Mouse (Mus musculus) thymus, postnatal 25 days (tissue): ENCODE measurements around the gene Tmem186.

Experiments used
- DNase-seq: peaks from one replicate; pipeline ENCODE4 v3.0.0; 2022

Gene Tmem186

DNA sequence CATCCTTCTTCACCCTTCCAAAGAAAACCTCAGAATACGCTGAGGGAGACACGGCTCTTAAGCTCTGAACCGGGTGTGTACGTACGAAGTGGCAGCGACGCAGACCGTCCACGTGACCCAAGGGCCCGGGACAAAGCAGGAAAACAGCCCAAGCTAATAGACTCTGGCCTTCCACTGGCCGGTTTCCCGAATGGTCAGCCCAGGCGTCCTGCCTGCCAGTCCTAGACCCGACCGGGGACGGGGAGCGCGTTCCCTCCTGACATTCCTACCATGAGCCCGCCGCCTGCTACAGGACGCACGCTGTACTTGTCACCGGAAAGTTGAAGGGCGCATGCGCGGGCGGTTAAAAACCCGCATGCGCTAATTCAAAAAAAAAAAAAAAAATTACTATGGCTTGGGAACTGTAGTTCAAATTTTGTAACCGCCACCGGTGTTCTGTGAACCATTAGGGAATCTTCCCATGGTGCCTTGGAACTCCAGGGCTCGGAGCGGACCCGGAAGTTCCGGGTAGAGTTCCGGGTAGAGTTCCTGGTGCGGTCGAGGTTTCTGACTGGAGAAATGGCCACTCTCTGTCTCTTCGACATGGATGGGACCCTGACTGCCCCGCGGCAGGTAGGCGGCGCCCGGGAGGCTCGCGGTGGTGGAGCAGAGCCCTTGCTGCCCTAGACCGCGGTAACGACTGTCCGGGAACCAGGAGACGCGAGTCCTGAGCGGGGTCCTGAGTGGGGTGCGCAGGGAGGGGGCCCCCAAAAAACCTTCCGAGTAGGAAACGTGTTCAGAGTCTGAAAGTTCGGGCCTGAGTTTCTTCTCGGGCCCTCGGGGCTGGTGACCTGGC, at the start of gene Tmem186, which contains the start of gene Pmm2:
Tmem186 (minus strand) TSS at position 496 of the 835 bp plus-strand sequence.
Pmm2 (plus strand) TSS at position 458 of the 835 bp plus-strand sequence.
- DNase-seq = peak; percentile 80

DNA sequence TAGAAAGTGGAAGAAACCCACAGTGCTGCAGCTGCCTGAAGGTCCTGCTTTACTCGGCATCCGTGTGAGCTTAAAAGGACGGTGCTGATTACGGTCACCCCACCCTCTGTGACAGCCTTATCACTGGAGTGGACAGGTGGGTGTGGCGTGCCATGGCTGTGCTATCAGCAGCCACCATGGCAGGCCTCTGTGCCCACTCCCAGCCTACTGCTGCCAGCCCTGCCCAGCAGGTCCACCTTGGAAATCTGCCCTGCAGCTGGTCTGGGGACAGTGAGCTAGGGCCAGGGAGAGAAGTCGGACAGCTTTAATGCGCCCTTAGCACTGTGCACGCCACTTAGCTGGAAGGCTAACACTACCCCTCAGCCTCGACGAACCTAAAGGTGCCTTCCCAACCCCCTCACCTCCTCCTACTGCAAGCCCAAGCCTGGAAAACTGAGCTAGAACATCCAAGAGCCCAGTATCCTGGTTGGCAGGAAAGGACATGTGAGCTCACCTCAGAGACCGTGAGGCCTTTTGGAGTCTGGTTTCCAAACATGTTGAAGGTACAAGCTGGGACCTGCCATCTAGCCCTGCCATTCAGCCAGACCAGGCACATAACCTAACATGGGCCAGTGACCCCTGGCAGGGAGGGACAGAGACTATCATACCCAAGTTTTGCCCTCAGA, 49.5 kb upstream of the Tmem186 start:
- DNase-seq = no peak

DNA sequence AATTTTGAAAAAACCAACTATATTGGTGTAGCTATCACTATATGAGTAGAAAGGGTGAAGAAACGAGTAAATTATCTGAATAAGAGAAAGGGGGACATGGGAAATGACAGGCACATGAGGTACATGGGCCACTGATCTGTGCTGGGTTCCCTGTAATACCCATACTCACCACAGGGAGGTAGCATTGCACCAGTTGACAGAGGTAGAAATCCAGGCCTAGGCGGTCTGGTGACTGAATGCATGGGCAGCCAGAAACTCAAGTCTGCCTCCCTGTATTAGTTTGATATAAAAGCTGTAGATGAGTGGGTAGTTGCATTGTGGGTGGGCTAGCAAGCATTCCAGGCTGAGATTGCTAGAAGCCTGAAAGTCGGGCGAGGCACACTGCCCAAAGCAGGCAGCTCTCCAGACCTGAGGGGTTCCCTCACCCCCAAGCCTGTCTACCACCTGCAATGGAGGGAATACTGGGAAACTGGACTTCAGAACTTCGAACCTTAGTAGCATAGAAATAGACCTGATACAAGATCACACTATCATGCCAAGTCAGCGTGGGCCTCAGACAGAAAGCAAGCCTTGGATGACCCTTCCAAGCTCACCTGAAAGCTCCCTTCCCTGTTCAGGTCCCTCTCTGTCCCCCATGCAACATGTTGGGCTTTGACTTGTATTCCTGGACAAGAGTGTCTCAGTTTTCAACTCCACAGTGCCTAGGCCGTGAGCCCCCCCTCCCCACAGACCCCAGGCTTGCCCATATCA, 48.8 kb upstream of the Tmem186 start:
- peak; percentile 81 for DNase-seq

DNA sequence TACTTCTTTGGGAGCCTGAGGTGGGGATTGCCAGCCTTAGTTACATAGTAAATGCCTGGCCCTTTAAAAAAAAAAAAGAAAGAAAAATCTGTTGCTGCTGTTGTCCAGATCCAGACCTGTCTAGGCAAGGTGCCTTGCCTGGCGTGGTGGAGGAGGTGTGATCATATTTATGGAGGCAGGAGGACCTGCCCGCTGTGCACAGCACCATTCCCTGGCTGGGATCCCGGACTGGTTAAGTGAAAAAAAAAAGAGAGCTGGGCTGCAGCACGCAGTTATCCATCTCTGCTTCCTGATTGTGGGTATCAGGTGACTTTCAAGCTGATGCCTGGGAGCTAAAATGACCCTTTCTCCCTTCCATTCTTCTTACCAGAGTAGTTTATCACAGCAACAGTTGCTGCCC, 47.6 kb upstream of the Tmem186 start:
- no peak for DNase-seq

DNA sequence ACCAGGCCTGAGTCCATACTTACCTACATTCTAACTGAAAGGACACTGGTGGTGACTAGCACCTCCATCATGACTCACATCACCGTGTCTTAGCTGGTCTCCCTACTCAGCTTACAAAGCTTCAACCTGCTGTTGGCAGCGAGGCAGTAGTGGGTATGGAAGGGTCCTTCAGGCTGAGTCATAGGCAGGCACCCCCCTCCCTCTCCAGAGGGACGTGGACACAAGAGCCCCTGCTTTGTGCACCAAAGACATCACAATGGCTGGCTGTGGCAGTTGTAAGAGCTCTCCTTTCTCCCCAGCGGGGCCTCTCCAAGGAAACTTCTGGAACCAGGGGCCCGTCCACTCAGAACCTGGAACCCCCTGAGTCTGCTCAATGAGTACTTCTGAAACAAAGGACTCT, 43.0 kb upstream of the Tmem186 start, which contains the start of gene Gm5767:
Gm5767 (plus strand) TSS at position 301 of the 400 bp plus-strand sequence.
- DNase-seq = no peak

DNA sequence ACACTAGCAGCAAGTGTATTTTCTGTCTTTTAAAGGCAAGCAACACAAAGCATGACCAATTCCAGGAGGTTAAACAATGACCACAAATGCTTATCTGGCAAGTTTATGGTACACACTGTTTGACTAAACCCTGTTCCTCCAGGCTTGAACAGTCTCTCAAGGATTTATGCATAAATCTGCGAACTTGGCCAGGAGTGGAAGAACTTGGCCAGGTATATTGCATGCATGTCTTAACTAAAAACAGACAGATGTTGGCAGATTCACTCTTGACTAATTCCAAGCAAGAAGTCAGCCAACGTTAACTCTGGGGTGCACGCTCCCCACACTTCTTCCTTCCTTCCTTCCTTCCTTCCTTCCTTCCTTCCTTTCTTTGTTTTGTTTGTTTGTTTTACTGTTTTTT, 42.3 kb upstream of the Tmem186 start:
- DNase-seq = no peak

DNA sequence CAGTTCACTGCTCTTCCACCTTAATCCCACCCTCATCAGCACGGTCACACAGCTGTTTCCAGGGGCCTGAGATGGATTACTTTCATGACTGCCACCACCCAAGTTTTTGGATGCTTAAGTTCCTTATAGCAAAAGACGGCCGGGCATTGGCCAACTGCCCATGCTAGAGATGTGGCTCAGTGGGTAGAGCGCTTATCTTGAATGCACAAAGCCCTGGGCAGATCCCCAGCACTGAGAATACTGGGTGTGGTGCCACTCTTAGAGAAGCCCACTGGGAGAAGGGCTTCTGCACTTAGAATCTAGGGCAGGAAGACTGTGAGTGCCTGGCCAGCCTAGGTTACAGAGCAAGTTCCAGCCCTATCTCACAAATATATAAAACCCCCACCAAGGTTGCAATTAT, 41.2 kb upstream of the Tmem186 start:
- no peak for DNase-seq

DNA sequence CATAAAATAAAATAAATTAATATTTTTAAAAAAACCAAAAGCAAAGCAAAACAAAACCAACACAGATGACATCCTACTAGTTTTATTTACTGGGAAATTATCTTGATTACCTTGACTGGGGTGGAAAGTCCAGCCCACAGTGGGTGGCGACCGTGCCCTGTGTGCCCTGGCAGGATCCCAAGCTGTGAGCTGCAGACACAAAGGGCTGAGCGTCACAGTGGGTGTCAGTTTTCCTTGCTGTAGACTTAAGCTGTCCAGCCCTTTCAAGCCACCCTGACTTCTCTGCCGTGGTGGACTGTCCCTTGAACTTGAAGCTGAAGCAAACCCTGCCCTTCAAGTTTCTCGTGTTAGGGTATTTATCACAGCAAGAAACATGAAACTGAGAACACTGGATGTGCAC, 40.5 kb upstream of the Tmem186 start:
- no peak for DNase-seq

DNA sequence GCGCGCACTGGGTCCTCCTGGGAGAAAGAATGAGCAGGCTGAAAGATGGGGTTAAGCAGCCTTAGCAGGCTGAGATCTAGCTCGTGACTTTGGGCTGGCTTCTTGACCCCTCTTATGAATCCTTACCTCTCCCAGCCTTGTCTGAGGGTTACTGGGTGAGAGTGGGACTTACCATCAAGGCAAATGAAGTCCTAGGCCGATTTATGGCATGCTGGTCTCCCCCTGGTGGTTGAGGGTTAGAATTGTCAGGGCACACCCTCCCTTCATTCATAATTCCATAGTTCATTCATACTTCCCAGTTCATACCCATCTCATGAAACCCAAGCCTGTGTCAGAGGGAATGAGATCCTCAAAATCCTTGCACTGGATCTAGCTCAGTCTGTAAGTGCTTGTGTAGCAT, 39.3 kb upstream of the Tmem186 start:
- DNase-seq = peak; percentile 63

DNA sequence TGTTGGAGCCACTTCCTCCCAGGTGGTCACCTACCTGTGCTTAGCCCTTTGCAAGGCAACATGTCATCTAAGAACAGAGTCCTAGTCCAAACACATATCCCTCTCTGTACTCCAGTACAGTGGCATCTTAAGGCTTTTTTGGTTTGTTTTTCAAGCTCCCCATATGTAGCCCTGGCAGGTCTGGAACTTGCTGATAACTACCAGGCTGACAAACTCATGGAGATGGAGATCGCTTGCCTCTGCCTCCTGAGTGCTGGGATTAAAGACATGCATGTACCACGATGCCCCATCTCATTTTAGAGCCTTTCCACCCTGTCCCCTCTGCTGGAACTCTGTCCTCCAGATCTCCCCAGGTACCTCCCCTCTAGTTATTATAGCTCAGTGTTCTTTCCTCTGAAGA, 38.7 kb upstream of the Tmem186 start:
- no peak for DNase-seq

DNA sequence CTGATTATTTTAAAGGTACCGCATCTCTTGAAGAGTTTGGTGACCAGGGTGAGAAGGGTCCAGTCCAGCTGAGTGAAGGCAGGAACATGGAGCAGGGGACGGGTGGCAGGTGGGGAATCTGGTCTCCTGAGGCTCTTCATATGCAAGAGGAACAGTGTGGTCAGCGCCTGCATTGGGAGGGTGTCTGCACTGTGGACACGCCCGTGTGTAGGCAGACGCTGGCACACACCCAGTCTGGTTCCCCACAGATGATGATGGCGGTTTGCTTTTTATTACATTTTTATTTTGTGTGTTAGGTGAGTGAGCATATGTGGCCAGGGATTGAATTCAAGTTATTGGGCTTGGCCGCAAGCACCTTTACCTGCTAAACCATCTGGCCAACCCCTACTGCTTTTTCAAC, 38.0 kb upstream of the Tmem186 start:
- DNase-seq = no peak

DNA sequence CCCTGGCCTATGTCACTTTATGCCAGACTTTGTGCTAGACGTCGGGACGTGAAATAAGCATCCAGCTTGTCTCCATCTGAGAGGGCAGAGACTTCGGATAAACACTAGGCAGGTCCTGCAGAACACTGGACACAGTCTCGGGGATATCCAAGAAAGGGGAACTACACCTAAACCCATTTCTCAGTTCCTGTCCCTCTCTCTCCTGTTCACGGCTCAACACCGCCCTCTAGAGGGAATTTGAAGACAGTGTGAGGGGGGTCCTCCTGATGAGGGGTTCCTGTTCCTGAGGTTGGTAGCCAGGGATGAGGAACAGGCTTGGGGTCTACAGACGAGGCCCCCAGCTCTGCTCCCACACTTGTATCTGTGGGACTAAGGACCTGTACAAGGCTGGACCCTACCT, 36.7 kb upstream of the Tmem186 start:
- peak; percentile 76 for DNase-seq

DNA sequence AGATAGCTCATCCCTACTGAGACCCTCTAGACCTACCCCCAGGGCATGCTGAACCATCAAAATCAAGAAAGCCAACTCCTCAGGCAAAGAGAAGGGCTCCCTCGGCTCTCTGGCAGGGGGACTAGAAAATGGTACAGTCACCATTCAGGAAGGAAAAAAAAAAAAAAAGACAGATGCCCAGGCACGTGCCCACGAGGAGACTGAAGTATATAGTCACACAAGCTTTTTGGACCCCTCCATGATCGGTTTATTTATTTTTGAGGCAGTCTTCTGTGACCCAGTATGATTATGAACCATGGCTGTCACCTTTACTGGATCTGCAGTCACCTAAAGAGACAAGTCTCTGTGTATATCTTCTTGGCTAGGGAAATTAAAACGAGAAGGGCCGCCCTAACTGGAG, 35.8 kb upstream of the Tmem186 start:
- DNase-seq = no peak

DNA sequence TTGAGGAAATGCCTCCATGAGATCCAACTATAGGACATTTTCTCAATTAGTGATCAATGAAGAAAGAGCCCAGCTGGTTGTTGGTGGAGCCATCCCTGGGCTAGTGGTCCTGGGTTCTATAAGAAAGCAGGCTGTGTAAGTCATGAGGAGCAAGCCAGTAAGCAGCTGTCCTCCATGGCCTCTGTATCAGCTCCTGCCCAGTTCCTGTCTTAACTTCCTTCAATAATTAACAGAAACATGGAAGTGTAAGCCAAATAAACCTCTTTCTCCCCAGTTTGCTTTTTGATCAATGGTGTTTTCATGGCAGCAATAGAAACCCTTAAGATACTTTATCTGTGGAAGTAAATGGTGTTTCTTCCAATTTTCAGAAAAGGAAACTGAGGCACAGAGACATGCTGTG, 35.3 kb upstream of the Tmem186 start:
- DNase-seq = no peak

DNA sequence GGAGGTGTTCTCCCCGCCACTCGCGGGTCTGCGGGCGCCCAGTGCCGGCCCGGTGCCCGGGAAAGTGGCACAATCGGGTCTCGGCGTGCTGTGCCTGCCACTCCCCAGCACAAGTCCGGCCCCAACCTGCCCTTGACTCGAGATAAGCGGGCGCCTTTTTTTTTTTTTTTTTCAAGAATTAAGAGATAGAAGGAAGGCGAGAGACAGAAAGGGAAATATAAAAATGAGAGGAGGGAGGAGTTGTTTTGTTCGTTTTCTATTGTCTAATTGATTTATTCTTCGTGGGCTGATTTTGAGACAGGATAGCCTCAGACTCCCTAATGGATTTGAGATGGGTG, 34.8 kb upstream of the Tmem186 start:
- DNase-seq = no peak

DNA sequence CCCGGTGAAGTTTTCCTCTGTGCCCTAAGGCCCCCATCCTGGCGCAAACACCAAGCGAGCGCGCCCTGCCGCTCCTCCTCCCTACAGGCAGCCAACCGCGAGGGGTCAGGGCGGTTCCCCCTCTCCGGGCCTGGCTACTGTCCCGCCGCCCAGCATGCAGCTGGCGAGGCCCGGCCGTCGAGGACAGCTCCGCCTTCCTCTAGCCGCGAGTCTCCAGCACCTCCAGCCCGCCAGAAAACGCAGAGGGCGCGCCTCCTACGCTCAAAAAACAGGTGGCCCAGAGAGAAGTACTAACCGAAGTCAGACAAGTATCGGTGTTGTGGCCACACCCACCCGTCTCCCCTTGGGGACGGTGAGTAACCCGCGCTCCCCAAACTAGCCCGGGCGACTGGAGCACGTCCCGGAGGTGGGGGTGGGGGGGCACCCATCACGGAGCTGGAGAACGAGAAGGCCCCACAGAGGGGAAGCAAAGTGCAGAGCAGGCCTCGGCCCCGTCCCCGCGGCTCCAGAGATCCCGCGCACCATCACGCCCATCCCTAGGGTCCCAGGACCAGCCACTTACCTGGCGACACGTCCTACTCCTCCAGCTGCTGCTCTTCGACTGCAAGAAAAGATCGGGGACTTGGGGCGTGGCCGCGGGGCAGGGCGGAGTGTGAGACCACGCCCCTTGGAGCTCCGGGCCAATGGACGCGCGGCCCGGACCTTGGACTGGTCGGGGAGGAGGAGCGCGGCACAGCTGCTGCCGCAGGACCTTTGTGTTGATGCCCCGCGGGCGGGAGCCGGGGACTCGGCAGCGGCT, 34.2 kb upstream of the Tmem186 start, which contains the start of gene Carhsp1:
Carhsp1 (minus strand) TSS at position 605 of the 799 bp plus-strand sequence.
- DNase-seq = peak; percentile 97

DNA sequence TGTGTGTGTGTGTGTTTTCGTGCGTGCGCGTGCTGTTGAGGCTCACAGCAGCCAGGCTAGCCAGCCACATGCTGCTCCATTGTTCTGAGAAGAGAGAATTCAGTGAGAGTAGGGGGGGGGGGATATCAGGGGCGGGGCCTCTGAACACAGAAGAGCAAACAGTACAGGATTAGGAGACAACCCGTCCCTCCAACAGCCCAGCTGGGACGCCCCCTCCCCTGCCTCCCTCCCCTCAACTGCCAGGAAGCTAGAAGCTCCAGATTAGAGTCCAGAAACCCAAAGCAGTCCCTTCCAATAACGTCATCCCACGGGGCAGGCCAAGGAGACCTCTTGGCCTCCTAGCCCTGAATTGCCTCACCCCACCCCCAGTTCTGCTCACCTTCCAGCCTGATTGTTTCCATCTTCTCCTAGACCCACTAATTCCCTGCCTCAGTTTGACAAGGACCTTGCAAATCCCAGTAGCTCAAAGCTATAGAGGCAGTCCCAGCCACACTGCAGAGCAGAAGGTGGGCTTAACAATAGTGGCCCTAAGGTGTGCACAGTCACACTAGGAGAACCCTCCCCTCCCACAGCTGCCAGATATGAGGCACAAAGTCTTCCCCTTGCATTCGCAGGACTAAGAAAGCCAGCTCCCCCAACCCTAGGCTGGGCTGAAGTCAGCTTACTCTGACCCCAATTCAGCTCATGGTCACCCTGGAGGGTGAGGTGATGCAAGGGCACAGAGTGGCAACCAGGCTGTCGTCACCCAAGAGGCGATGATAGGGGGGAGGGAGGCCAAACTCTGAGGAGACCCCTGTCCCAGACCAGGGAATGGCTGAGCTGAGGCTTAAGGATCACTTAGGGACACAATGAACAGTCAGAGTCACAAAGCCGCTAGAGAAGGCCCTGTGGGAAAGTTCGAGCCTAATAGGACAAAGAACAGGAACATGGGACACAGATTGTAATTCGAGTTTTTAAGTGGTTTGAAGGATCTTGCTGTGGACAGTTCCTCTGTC, 32.8 kb upstream of the Tmem186 start:
- no peak for DNase-seq

DNA sequence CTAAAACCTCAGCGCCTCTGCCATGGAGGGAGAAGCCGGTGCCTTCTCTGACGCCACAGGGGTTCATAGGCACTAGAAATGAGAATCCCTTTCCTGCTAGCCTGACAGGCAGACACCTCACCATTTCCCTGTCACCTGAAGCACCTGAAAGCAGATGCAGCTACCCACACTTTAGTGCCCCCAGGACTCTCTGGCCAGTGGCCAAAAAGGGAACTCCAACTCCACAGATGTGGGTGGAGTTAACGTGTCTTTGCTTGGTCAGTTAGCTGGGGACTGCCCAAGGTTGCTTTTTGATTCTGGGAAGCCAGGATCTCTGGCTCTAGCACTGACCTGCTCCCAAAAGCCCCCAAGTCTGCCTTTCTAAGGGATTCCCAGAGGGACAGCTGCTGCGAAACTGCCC, 31.9 kb upstream of the Tmem186 start:
- no peak for DNase-seq

DNA sequence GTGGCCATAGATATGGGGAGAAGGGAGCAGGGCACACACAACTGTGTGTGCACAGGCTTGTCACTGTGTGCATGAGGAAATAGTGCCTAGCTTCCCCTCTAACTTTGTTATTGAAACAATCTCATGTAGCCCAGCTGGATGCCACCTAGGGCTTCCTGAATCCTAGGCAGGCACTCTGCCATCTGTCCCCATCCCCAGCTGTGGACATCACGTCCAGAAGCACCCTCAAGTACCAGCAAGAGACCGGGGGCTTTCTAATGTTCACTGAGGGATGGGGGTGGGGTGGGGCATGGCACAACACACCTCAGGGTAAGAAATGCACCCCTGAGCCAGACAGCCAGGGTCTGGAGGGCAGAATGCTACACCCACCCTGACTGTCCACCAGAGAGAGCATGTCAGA, 30.9 kb upstream of the Tmem186 start:
- no peak for DNase-seq

DNA sequence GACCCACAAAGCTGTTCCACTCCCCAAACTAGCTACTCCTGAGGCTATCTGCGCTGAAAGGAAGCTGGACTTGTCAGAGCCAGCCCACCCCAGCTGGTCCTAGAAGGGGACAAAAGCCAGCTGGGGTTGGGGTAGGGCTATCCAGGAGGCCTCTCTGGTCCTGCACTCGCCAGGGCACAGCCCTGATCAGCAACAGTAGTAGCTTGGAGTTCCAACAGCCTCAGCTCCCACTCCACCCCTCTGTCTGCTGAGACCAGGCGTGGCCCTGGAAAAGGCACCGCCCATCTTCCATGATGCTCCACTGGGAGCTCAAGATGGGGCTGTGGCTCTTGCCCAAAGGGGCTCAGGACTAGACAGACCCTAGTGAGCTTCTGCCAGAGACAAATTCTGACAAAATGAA, 30.3 kb upstream of the Tmem186 start:
- DNase-seq = no peak

DNA sequence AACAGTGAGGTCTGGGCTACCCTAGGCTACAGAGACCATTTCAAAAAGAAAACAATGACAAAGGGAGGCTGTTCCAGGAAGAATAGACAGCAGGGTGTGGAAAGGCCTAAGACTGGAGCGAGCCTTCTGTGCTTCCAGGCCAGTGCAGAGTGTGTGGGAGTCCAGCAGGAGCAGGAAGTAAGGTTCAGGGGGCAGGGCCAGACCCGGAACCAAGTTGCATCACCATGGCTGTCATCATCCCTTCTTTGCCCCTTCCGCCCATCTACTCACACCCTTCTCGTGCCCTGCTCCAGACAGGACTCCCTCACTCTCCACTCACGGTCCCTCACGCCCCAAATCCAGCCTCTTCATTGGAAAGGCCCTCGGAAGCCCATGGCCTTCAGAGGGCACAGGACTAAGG, 29.7 kb upstream of the Tmem186 start:
- no peak for DNase-seq

DNA sequence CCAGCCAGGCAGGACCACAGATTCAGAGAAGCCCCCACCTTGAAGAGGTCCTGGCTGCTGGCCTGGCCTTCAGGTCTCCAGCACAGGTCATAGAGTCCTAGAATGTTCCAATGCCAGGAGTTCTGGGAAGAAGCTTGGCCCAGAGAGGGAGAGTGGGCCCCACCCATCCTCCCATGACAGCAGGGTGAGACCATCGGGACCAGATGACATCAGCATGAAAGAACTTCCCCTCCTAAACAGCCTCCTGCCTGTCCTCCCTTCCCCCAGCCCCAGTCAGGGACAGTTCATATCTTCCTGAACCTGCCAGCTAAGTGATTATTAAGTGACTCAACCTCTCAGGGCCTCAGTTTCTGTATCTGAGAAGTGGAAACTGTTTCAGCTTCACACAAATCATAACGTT, 28.9 kb upstream of the Tmem186 start:
- DNase-seq = no peak
